Mouse (Mus musculus): ENCODE results near the gene Gfer. TPM values are rescaled to one million over a fixed set of nuclear protein-coding genes. Genes with fewer than 3 reads are reported as not detected.
"Not testable (repeated sequence)": the region's sequence is repeated elsewhere in the genome, so short reads cannot be mapped to it uniquely, and the experiment has no call there.

Gfer gene
- total RNA-seq, 2 experiments from 2014 or later = 30.3 to 33.3 TPM

DNA sequence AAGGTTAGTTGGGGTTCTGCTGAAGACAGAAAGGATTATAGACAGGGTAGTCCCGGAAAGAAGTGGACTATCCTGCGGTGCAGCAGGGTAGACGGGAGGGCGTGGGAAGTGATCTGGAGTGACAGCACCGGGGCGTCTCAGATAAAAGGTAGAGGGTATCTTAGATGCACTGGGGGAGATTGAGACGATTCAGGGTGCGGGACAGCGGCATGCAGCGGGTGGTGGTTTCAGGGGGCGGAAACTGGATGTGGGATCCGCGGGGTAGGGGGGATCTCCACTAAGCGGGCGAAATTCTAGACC is 27.9 kb upstream of the Gfer start:
- DNase-seq = no peak
- intact Hi-C loops (cut with DNase I) = no loop called here

DNA sequence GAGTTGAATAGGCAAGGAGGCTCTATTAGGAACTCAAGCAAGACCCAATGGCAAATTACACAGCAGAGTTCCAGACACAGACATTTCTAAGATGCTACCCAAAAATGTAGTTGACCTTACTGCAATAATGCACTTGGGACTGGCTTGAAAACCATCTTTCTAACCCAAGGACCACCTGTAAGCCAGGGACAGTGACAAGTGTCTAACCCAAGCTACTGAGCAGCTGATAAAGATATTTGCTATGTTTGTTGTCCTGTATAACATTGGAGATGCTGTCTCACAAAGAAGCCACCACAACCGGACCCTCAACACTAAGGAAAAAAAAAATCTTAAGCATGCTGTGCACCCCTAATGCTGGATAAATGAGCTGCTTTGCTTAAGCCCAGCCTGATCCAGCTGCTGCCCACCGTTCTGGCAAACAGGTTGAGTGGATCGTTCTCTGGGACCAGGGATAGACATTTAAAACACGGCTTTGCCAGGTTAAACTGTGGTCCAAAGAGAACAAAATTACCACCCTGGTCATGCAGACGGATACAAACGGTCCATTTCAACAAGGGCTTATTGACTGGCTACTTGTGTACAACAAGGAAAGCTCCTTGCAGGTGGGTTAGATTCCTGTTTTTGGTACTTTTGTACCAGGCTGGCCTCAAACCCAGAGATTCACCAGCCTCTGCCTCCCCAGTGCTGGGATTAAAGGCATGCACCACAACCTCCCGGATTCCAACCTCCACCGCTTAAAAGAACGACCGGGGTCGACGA is 27.3 kb upstream of the Gfer start:
- intact Hi-C loops (cut with DNase I) = no loop called here
- DNase-seq = no peak

DNA sequence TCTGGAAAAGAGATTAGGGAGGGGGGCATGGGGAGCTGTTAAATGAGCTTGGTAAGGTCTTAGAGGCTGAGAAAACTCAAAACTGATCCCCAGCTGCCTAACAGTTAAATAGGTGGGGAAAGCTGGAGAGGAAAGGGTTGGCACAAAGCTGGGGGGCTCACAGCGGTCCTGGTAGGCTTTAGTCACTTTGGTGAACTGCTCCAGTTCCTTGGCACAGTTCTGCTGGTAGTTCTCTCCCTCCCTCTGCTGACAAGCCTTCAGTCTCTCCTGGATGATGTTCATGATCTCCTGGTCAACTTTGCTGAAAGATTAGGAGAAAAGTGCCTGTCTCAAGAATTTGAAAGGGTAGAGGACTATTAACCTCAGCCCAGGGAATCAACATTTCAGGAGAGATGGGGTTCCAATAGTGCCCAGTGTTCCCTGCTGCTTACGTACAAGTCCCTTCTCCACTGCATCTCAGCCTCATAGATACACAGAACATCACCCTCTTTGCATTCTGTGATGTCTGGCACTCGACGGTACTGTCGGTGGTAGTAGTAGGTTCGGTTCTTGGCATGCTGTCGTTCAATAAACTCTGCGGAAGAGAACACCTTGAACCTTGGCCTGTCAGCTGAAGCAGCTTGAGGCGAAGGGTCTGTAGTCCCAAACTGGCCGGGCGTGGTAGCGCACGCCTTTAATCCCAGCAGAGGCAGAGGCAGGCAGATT is 26.4 kb upstream of the Gfer start:
- intact Hi-C loops (cut with DNase I) = no loop called here
- no peak for DNase-seq

DNA sequence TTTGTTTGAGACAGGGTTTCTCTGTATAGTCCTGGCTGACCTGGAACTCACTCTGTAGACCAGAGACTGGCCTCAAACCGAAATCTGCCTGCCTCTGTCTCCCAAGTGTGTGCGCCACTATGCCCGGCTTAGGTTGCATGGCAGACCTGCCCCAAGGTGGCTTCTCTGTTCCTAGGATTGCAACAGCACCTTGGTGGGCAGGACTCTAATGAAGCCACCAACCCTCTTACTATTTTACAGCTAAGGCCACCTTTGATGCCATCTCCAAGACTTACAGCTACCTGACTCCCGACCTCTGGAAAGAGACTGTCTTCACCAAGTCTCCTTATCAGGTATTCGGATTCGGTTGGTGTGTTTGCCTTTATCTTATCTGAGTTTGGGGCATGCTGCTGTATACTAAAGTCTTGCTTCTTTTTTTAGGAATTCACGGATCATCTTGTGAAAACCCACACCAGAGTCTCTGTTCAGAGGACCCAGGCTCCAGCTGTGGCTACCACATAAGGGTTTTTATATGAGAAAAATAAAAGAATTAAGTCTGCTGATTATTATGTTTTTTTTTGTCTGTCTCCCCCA is 25.5 kb upstream of the Gfer start:
- DNase-seq; intact Hi-C loops (cut with DNase I): not testable (repeated sequence)

DNA sequence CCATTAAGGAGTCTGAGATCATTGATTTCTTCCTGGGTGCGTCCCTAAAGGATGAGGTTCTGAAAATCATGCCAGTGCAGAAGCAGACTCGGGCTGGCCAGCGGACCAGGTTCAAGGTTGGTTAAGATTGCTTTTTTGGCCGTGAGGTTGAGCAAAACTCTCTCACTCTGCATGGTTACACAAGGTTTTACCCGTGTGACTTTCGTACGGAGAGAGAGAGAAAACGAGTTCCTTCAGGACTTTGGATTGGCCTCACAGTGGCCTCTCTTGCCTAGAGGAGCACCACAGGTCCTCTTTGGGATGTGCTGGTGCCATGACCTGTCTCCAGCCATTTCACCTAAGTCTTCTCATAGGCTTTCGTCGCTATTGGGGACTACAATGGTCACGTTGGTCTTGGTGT is 24.7 kb upstream of the Gfer start:
- not testable (repeated sequence) for DNase-seq

DNA sequence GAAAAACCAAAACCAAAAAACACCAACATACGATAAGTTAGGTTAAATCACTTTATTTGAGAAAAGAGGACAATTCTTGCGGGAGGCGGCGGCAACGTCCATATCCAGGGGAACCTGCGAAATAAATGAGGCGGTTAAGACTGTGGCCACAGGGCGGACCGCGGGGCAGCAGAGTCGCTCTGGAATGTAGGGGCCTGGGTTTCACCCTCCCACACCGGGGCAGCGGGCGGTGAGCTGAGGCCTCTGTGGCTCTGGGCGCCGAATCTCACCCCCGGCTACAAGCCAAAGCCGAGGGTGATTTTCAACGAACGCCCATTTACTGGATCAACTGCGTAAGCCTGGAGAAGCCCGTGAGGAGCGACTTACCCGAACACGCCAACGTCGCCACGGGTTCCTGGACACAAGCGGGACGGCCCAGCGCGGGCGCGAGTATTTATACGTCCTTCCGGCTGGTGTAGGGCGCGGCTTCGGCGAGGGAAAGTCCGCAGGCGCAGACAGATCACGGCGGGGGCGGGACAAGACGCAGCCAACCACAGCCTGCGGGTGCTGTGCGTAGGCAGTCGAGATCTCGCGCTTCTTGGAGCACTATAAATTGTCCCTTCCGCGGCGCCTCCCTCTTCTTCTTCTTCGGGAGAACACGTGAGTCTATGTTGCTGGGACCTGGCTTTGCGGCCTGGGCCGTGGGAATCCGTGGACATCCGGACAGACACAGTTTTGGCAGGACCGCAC is 23.7 kb upstream of the Gfer start:
- intact Hi-C loops (cut with DNase I) = no loop called here

More for the DNA sequence above, 24.7 kb upstream of the Gfer start:
- intact Hi-C loops (cut with DNase I) = not testable (repeated sequence)

DNA sequence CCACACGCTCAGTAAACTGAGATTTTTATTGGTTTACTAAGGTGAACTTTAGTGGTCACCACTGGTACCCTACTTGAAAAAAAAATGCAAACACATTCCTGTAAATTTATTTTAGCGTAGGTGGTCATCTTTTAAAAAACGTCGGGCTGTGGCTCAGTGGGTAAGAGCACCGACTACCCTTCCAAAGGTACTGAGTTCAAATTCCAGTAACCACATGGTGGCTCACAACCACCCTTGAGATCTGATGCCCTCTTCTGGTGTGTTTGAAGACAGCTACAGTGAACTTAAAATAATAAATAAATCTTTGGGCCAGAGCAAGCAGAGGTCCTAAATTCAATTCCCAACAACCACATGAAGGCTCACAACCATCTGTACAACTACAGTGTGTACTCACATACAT is 23.0 kb upstream of the Gfer start:
- DNase-seq; intact Hi-C loops (cut with DNase I): not testable (repeated sequence)

More for the DNA sequence above, 23.7 kb upstream of the Gfer start:
- DNase-seq = peak; percentile 93 to 97

DNA sequence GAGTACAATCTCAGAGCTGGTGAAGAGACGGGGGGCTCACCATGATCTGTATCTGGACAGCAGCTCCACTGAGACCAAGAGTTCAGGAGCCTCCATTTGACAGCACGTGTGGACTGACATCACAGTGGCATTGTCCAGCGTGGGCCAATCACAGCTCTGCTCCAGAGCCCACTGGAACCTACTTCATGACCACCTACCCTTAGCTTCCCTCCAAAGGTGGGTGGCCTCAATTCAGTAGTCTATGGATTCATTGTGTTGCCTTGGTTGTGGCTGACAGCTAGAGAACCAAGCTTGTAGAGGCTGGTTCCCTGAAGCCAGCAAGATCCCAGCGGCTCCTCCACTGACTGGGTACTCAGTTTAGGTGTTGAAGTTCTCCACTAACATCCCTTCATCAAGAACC is 22.0 kb upstream of the Gfer start, which contains the start of the genes Rnf151 and Rps2:
Rnf151 (minus strand) TSS at position 121 of the 400 bp plus-strand sequence.
Rps2 (plus strand) TSS at position 174 of the 400 bp plus-strand sequence.
- no peak for DNase-seq
- intact Hi-C loops (cut with DNase I) = no loop called here

DNA sequence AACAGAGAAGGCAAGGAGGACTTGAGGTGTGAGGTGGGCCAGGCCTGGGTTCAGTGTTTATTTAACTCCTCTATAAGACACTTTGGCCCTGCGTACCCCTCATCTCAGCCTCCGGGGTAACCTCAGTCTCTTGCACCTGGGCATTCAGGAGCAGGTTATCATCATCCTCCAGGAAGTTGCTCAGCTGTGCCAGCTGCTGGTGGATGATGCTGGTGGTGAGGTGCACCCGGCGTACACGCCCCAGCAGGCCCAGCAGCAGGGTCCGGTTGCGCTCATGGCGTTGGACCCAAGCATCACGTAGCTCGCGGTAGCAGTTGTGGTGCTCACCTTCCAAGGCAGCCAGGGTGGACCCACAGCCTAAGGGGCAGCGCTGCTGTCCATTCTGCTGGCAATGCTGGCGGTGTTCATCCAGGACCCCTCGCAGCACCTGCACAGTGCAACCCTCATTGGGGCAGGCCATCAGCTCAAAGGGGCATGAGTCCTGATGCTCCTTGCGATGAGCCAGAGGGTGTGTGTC is 20.3 kb upstream of the Gfer start:
- intact Hi-C loops (cut with DNase I) = no loop called here
- no peak for DNase-seq

DNA sequence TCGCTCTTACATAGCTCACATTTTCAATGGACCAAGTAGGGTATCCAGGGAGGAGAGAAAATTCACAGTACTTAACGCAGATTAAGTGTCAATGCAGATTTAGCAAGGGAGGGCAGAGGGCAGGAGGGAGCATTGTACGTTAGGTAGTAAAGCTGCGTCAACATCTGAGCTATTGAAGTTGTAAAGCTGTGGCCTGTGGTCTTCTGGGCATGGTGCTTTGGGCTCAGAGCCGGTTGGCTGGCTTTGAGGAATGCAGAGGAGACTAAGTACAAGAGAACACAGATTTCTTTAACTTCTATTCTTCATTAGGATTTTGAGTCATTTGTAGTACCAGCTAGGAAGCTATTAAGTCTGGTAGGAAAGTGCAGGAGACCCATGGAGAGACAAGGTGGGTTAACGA is 19.6 kb upstream of the Gfer start:
- DNase-seq = no peak
- intact Hi-C loops (cut with DNase I) = no loop called here

DNA sequence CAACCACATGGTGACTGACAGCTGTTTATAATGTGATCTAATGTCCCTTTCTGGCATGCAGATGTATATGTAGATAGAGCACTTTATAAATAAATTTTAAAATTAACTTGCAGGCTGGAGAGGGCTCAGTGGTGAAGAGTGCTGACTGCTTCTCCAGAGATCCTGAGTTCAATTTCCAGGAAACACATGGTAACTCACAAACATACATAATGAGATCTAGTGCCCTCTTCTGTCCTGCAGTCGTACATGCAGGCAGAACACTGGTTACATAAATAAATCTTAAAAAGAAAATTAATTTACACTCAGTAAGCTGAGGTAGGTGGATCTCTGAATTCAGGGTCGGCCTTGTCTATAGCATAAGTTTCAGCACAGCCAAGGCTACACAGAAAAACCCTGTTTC is 12.7 kb upstream of the Gfer start:
- DNase-seq = no peak
- intact Hi-C loops (cut with DNase I) = no loop called here

DNA sequence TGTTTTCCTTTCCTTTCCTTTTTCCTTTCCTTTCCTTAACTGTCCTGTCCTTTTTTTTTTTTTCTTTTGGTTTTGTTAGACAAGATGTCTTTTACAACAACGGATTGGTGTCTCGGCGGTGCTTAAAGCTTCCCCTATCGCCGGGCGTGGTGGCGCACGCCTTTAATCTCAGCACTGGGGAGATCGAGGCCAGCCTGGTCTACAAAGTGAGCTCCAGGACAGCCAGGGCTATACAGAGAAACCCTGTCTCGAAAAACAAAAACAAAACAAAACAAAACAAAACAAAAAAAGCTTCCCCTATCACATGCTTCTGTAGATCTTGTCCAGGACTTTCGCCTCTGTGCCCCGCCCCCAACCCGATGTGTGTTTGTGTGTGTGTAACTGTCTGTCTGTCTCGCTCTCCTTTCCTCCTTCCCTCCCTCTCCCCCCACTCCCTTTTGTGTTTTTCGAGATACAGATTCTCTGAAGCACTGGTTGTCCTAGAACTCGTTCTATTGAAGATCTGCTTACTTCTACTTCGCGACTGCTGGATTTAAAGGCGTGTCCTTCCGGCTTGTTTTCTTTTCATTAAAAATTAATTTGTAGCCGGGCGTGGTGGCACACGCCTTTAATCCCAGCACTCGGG is 12.0 kb upstream of the Gfer start:
- intact Hi-C loops (cut with DNase I) = no loop called here
- DNase-seq = no peak

DNA sequence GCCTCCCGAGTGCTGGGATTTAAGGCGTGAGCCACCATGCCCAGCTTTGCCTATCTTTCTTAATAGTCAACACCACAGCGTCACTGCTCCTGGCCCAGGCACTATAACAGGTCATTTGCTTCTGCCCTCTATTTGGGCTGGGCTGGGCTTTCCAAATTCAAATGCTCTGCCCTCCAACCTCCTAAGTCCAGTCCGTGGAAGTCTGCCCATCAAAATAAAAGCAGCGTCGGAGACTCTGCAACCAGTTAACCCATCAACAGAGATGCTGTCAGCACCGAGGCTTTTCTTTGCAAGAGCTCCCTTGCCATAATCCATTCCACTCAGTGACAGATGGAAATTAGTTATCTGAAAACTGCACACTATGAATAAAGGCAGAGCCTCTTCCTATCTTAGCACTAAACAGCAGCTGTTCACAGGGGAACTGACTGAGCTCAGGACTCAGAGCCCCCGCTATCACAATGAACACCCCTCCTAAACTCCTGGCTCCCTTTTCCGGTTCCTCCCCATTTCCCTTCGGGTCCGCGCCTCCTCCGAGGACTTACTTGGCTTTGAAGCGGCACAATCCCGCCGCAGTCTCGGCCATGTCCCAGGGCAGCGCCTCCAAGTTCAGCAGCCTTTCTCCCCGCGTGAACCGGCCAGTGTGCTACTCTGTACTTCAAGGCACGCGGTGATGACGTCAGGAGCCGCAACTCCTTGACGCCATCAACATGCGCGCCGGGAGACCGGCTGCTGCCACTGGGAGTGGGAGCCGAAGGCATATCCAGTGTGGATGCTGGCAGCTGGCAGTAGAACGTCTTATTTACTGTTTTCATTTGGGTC is 11.2 kb upstream of the Gfer start, which contains the start of gene Tbl3:
Tbl3 (minus strand) TSS at position 679 of the 819 bp plus-strand sequence.
- intact Hi-C loops (cut with DNase I) = no loop called here
- DNase-seq = peak; percentile 85 to 90

DNA sequence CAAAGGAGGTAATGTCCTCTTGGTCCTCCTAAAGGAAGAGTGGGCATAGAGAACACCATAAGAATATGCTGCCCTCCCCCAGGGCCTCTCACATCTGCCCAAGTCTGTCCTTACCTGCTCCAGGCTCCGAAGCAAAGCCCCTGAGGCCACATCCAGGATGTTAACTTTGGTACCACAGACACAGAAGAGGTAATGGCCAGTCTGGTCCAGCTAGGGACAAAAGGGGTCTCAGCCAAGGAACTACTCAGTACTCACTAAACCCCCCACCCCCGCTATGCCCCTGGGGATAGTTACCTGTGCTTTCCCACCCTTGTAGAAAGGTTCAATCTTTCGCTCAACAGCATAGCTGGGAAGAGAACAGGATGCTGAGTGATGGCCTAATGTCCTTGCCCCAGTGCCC is 9.9 kb upstream of the Gfer start:
- DNase-seq = no peak
- intact Hi-C loops (cut with DNase I) = no loop called here

DNA sequence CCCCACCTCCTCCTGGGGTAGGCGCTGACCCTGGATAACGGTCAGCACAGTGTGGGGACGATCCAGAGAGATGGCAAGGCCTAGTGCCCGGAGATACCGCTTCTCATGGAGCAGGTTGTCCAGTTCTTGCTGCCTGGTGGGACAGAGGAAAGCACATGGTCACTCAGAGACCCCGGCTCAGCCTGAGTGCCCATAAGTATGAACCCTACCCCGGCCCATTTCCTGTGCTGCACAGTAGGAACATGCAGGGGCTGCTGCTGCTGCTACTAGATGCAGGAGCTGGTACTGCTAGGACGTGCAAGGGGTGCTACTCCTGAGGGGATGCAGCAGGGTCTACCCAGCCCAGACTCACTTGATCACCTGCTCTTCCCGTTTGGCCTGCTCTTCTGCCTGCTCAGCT is 5.3 kb upstream of the Gfer start:
- no peak for DNase-seq
- intact Hi-C loops (cut with DNase I) = no loop called here

DNA sequence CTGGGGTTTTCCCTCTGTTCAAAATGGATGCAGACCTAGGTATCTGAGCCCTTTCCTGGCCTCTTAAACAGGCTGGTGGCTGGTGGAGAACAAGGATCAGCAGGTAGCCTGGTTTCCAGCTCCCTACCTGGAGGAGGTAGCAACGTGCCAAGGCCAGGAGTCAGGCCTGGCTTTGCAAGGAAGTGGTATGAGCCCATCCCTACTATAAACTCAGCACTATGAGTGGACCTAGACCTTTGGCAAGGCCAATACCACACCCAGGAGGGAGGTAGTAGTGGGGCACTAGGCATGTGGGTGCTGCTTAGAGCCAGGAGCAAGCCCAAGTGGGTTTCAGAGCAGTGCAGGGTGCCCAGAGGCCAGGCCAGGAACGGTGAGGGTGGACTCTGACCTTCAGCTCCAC is 3.5 kb upstream of the Gfer start:
- no peak for DNase-seq
- intact Hi-C loops (cut with DNase I) = no loop called here

DNA sequence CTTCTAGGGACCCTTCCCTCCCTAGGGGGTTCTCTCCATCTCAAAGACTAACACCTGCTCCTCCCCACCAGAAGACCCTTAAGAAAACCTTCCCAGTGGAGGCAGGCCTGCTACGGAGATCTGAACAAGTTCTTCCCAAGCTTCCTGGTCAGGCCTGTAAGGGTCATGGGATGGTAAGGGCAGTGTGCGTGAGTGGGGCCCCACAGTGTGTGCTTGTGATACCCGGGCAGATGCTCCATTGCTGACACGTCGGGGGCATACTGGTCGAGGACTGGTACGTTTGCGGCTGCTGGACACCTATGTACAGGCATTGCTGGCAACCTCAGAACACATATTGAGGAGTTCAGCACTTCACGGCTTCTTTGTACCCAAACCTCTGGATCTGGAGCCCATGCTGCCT is 2.8 kb upstream of the Gfer start:
- intact Hi-C loops (cut with DNase I) = no loop called here
- no peak for DNase-seq

DNA sequence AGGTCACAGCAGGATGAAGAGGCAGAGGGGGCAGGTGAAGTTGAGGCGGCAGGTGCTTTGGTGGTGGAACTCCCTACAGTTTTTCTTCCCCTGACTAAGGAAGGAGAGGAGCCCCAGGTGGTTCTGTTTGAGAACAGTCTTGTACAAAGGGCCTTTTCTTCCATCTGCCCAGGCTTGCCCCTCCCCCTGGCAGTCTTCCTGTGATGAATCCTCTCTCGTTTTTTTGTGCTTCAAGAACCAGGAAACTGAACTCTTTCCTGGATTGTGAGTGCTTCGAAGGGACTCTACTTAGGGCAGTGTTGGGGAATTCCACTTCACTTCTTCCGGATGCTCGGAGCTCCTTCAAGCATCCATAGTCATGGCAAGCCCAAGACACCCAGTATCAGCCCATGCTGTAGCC is 2.0 kb upstream of the Gfer start:
- intact Hi-C loops (cut with DNase I) = no loop called here
- DNase-seq = no peak

DNA sequence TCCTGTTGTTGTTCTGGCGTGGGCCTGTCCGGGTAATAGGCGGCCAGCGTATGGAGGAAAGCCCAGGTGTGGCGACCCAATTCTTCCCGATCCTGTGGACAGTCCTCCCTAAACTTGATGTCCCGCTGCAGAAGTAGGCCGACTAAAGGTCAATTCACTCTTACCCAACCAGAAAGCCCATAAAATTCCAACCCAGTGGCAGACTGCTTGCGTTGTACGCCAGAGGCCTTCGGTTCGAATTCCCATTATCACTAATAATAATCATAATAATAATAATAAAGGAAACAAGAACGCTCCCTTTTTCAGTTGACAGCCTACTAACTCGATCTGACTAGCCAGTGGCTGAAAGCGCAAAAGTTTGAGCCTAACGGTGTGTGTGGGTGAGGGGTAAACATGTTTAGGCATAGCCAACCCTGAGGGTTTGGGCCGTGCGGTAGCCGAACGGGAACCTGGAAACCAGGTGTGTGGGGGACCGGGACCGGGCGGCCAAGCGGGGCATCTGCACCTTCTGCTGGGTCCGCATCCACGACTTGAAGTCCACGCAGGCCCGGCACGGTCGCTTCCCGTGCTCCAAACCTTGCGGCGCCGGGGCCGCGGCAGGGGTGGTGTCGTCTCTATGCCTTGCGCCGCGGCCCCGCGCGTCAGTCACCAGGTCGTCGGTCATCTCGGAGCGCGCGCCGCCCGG is 488 bp downstream of the Gfer start:
- intact Hi-C loops (cut with DNase I) = no loop called here
- DNase-seq = no peak
